Mouse (Mus musculus): Measurements from ENCODE around the gene Lrrc47. TPM values are rescaled to one million over a fixed set of nuclear protein-coding genes. Genes with fewer than 3 reads are reported as not detected.

Gene Lrrc47
- total and polyA plus RNA-seq, 3 experiments = 16.7 to 98.0 (median 35.0) TPM

DNA sequence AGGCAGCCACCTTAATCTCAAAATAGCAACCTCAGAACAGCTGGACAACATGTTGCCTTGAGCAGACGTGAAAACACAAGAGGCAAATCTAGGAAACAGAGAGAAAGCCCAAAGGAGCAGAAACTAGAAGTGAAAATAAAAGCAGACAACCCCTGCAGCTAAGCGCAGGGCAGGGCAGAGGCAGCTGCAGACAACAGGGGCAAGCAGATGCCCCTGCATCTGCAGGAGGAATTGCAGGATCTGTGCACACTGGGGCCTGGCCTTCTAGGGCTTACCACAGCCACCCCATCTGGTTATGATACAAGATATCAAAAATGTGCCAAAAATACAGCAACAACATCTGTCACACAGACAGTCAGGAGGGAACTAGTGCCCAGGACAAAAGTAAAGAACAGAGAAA lies 44.0 kb upstream of the Lrrc47 start:
- peaks cover 3 to 10% of the 10 kb centered on the region in 2 experiments; a peak in 2 of 4 replicates for H3K4me1 ChIP-seq (ENCODE audit: control insufficient read depth in 1 of 2, insufficient read depth in 2 of 2)
- dilution Hi-C loops (cut with MboI; ENCODE audit: extremely low pct_ligation_motif_present, extremely low pct_unique_long_range_greater_than_20kb, low sequenced_read_pairs) = no loop called here

DNA sequence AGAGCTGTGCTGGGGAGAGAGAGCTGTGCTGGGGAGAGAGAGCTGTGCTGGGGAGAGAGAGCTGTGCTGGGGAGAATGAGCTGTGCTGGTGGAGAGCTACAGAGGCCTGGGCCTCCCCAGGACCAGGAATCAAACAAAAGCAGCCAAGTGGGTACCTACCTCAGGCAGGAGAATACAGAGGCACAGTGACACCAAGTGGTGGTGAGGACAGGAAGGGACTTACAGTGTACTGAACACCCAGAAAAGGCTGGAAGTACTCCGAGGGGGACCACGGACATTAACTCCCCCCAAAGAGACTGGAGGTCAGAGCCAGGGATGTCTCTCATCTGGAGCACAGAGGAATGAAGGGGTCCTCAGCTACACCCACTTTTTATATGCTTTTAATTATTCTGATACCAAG lies 43.5 kb upstream of the Lrrc47 start:
- H3K9me3 ChIP-seq (replicated peaks; ENCODE audit: low read length) = no peaks in the 10 kb centered on the region
- H3K27me3 ChIP-seq (replicated peaks) = no peaks in the 10 kb centered on the region
- no peak overlapping the region for H3K4me3 ChIP-seq (replicated peaks in 1 of 3; ENCODE audit: low read depth in 2 of 3, low read length in 2 of 3, poor library complexity in 1 of 3)
- in situ Hi-C loops (cut with MboI; ENCODE audit: low pct_ligation_motif_present, low pct_unique_long_range_greater_than_20kb, low sequenced_read_pairs) (no loop called here), dilution Hi-C loops (cut with MboI; ENCODE audit: extremely low pct_ligation_motif_present, extremely low pct_unique_long_range_greater_than_20kb, low sequenced_read_pairs) (no loop called here)
- H3K9ac ChIP-seq (ENCODE audit: insufficient read depth, low read depth) = no peak overlapping the region
- H3K4me1 ChIP-seq (ENCODE audit: control insufficient read depth in 1 of 2, insufficient read depth in 2 of 2) = peaks cover 3 to 10% of the 10 kb centered on the region in 2 experiments; a peak in 2 of 4 replicates
- H3K36me3 ChIP-seq (replicated peaks in 1 of 2; ENCODE audit: control insufficient read depth in 1 of 2, insufficient read depth in 1 of 2, low read length in 1 of 2) = peaks cover 55 to 93% of the 10 kb centered on the region in 2 experiments
- DNase-seq (ENCODE audit: extremely low read depth) = no peak
- no peaks in the 10 kb centered on the region for H3K79me2 ChIP-seq (replicated peaks; ENCODE audit: control insufficient read depth, extremely low read depth, insufficient read depth, poor library complexity, severe bottlenecking)
- no peak overlapping the region for H3K4me2 ChIP-seq (ENCODE audit: insufficient read depth, low read depth, poor library complexity, severe bottlenecking)
- no peak for TF ChIP-seq RCOR1 (conservative IDR thresholded peaks at IDR 0.05; ENCODE audit: low read depth, low read length)
- TF ChIP-seq UBTF (IDR thresholded peaks at IDR 0.05; ENCODE audit: low read depth, low read length) = no peak
- TF ChIP-seq SMC3 (IDR thresholded peaks at IDR 0.05; ENCODE audit: low read depth, low read length) = 0 out of 2 replicates have a peak, but pooled peaks have one; percentile 3
- peak; percentile 31 for TF ChIP-seq RAD21 (IDR thresholded peaks at IDR 0.05; ENCODE audit: low read depth, low read length)
- no peak for TF ChIP-seq NELFE (IDR thresholded peaks at IDR 0.05; ENCODE audit: low read depth, low read length)
- peak in 1 of 2 experiments; percentile 36; a peak in 2 of 4 replicates for TF ChIP-seq CTCF (conservative IDR thresholded peaks at IDR 0.05 in 1 of 2, IDR thresholded peaks at IDR 0.05 in 1 of 2; ENCODE audit: low read depth in 2 of 2, low read length in 2 of 2)
- H3K27ac ChIP-seq (ENCODE audit: insufficient read depth, low read depth) = no peak overlapping the region

More for the DNA sequence above, 44.0 kb upstream of the Lrrc47 start:
- in situ Hi-C loops (cut with MboI; ENCODE audit: low pct_ligation_motif_present, low pct_unique_long_range_greater_than_20kb, low sequenced_read_pairs) = no loop called here
- Histone ChIP-seq H3K79me2 (replicated peaks; ENCODE audit: control insufficient read depth, extremely low read depth, insufficient read depth, poor library complexity, severe bottlenecking) (no peaks in the 10 kb centered on the region), H3K36me3 (replicated peaks in 1 of 2; ENCODE audit: control insufficient read depth in 1 of 2, insufficient read depth in 1 of 2, low read length in 1 of 2) (peaks cover 59 to 93% of the 10 kb centered on the region in 2 experiments), H3K4me2 (ENCODE audit: insufficient read depth, low read depth, poor library complexity, severe bottlenecking) (no peak overlapping the region), H3K27me3 (replicated peaks) (no peaks in the 10 kb centered on the region), H3K4me3 (replicated peaks in 1 of 3; ENCODE audit: low read depth in 2 of 3, low read length in 2 of 3, poor library complexity in 1 of 3) (no peak overlapping the region), H3K9me3 (replicated peaks; ENCODE audit: low read length) (no peaks in the 10 kb centered on the region), H3K27ac (ENCODE audit: insufficient read depth, low read depth) (no peak overlapping the region), H3K9ac (ENCODE audit: insufficient read depth, low read depth) (no peak overlapping the region)
- no peak for TF ChIP-seq MAZ (IDR thresholded peaks at IDR 0.05; ENCODE audit: low read depth, low read length)
- TF ChIP-seq GABPA (IDR thresholded peaks at IDR 0.05; ENCODE audit: insufficient replicate concordance, low read depth, low read length) = no peak
- TF ChIP-seq POLR2AphosphoS2 (IDR thresholded peaks at IDR 0.05; ENCODE audit: low read depth, low read length) = no peak
- TF ChIP-seq POLR2A (IDR thresholded peaks at IDR 0.05; ENCODE audit: low read depth, low read length) = no peak
- no peak for TF ChIP-seq BHLHE40 (IDR thresholded peaks at IDR 0.05; ENCODE audit: low read depth, low read length)
- TF ChIP-seq CTCF (conservative IDR thresholded peaks at IDR 0.05 in 1 of 2, IDR thresholded peaks at IDR 0.05 in 1 of 2; ENCODE audit: low read depth in 2 of 2, low read length in 2 of 2) = no peak
- no peak for TF ChIP-seq RAD21 (IDR thresholded peaks at IDR 0.05; ENCODE audit: low read depth, low read length)
- TF ChIP-seq JUN (IDR thresholded peaks at IDR 0.05; ENCODE audit: insufficient read depth, low read depth, low read length) = no peak
- no peak for TF ChIP-seq E2F4 (IDR thresholded peaks at IDR 0.05; ENCODE audit: insufficient replicate concordance, low read depth, low read length)
- TF ChIP-seq PAX5 (IDR thresholded peaks at IDR 0.05; ENCODE audit: low read length) = no peak
- TF ChIP-seq ELF1 (IDR thresholded peaks at IDR 0.05; ENCODE audit: low read depth, low read length) = no peak
- no peak for TF ChIP-seq MYC (IDR thresholded peaks at IDR 0.05; ENCODE audit: low read depth, low read length)
- no peak for TF ChIP-seq UBTF (IDR thresholded peaks at IDR 0.05; ENCODE audit: low read depth, low read length)
- TF ChIP-seq ZKSCAN1 (IDR thresholded peaks at IDR 0.05; ENCODE audit: borderline replicate concordance, low read depth, low read length) = no peak
- TF ChIP-seq KAT2A (IDR thresholded peaks at IDR 0.05; ENCODE audit: insufficient replicate concordance, low read length) = no peak
- no peak for TF ChIP-seq MAX (IDR thresholded peaks at IDR 0.05; ENCODE audit: low read length)
- no peak for TF ChIP-seq USF2 (conservative IDR thresholded peaks at IDR 0.05; ENCODE audit: low read depth, low read length)
- no peak for TF ChIP-seq CHD2 (IDR thresholded peaks at IDR 0.05; ENCODE audit: low read length)
- no peak for DNase-seq (ENCODE audit: extremely low read depth)
